28 mouse cellular contexts compared by ENCODE assay signal in genomic region chr3:83161542-83162231, GRCm38 (mm10). TPM values are rescaled to one million over a fixed set of nuclear protein-coding genes. Genes with fewer than 3 reads are reported as not detected.
A peak's percentile ranks its signal among the peaks of the same experiment; 100 is the strongest.
DNase-seq lines count a peak whose midpoint lies in the region; ATAC-seq and TF ChIP-seq lines count a peak whose summit lies in the region.
"Had no signal": no experiment of that assay in that cellular context is flagged by ENCODE, and none has a peak within 500 bp of the region (broad histone marks: within the 10 kb centered on the region; RNA-seq: fewer than 3 reads in every experiment).

No protein-coding gene starts in this region.

- ATAC-seq in forebrain, embryonic 15.5 days (replicated peaks): peak; percentile 46; the same call in 1 of the 2 replicates
- ATAC-seq in forebrain, postnatal 0 days: no peak
- peak; percentile 55; the same call in 1 of the 2 replicates for ATAC-seq in hindbrain, postnatal 0 days
- ATAC-seq in hindbrain, embryonic 16.5 days: no peak
- ATAC-seq in midbrain, embryonic 13.5 days: peak; percentile 89
- ATAC-seq in midbrain, embryonic 15.5 days (replicated peaks): peak; percentile 82
- ATAC-seq: intestine, embryonic 15.5 days; Patski had no signal

- H3K9ac ChIP-seq in forebrain, embryonic 15.5 days (replicated peaks): no peak overlapping the region
- H3K9ac ChIP-seq in forebrain, postnatal 0 days: no peak overlapping the region
- H3K9ac ChIP-seq in hindbrain, postnatal 0 days (replicated peaks; ENCODE audit: low read length): no peak overlapping the region
- no peak overlapping the region for H3K9ac ChIP-seq in hindbrain, embryonic 16.5 days (ENCODE audit: low read depth, low read length)
- H3K9ac ChIP-seq in midbrain, embryonic 13.5 days (replicated peaks): no peak overlapping the region
- no peak overlapping the region for H3K9ac ChIP-seq in midbrain, embryonic 15.5 days
- H3K9ac ChIP-seq: embryonic facial prominence, embryonic 12.5 days; heart, embryonic 15.5 days; hindbrain, embryonic 15.5 days; intestine, embryonic 15.5 days; limb, embryonic 12.5 days had no signal

- no peak for DNase-seq in forebrain, postnatal 0 days
- no peak for DNase-seq in hindbrain, postnatal 0 days (ENCODE audit: low spot score)
- no peak for DNase-seq in midbrain, embryonic 10.5 days (ENCODE audit: low spot score)
- DNase-seq in cerebellum, postnatal 14 days: no peak
- DNase-seq: adrenal gland, postnatal 10 days; cerebellum, adult 11 months; cerebellum, adult 9-10 months; embryo, embryonic 11 days; gastrocnemius, postnatal 10 days; kidney, adult 8-10 months; kidney, postnatal 14 days; lung, postnatal 4 days; right cerebral cortex, postnatal 14 days; thymus, postnatal 4 days had no signal

- TF ChIP-seq CTCF in forebrain, postnatal 0 days (IDR thresholded peaks at IDR 0.05; ENCODE audit: low read depth): no peak
- no peak for TF ChIP-seq CTCF in hindbrain, postnatal 0 days (IDR thresholded peaks at IDR 0.05; ENCODE audit: low read depth)

- H3K36me3 ChIP-seq in forebrain, embryonic 15.5 days: no peaks in the 10 kb centered on the region
- H3K36me3 ChIP-seq in forebrain, postnatal 0 days (ENCODE audit: insufficient read depth): no peaks in the 10 kb centered on the region
- H3K36me3 ChIP-seq in hindbrain, postnatal 0 days (ENCODE audit: insufficient read depth, low read length): no peaks in the 10 kb centered on the region
- no peaks in the 10 kb centered on the region for H3K36me3 ChIP-seq in hindbrain, embryonic 16.5 days (ENCODE audit: control insufficient read depth, insufficient read depth, low read length)
- H3K36me3 ChIP-seq in midbrain, embryonic 13.5 days: no peaks in the 10 kb centered on the region
- H3K36me3 ChIP-seq in midbrain, embryonic 10.5 days: no peaks in the 10 kb centered on the region
- H3K36me3 ChIP-seq in midbrain, embryonic 15.5 days (replicated peaks): no peaks in the 10 kb centered on the region
- H3K36me3 ChIP-seq: embryonic facial prominence, embryonic 12.5 days; heart, embryonic 10.5 days; heart, embryonic 15.5 days; hindbrain, embryonic 15.5 days; intestine, embryonic 15.5 days; limb, embryonic 12.5 days had no signal

- peaks cover 5% of the 10 kb centered on the region; the same call in 1 of the 2 replicates for H3K4me1 ChIP-seq in forebrain, embryonic 15.5 days
- peaks cover 7% of the 10 kb centered on the region; the same call in 1 of the 2 replicates for H3K4me1 ChIP-seq in forebrain, postnatal 0 days (ENCODE audit: insufficient read depth)
- H3K4me1 ChIP-seq in hindbrain, postnatal 0 days (ENCODE audit: insufficient read depth, low read length): no peaks in the 10 kb centered on the region
- no peaks in the 10 kb centered on the region; the same call in 1 of the 2 replicates for H3K4me1 ChIP-seq in hindbrain, embryonic 16.5 days (ENCODE audit: control insufficient read depth, insufficient read depth, low read depth, low read length)
- peaks cover 8% of the 10 kb centered on the region; the same call in 1 of the 2 replicates for H3K4me1 ChIP-seq in midbrain, embryonic 13.5 days (replicated peaks)
- peaks cover 7% of the 10 kb centered on the region for H3K4me1 ChIP-seq in midbrain, embryonic 10.5 days
- peaks cover 6% of the 10 kb centered on the region for H3K4me1 ChIP-seq in midbrain, embryonic 15.5 days
- H3K4me1 ChIP-seq: heart, embryonic 10.5 days; heart, embryonic 15.5 days; intestine, embryonic 15.5 days; megakaryocyte, embryonic 14.5 days had no signal

- H3K4me3 ChIP-seq in forebrain, embryonic 15.5 days: no peak overlapping the region
- H3K4me3 ChIP-seq in forebrain, postnatal 0 days (ENCODE audit: low read depth, low read length): no peak overlapping the region
- no peak overlapping the region for H3K4me3 ChIP-seq in hindbrain, postnatal 0 days (ENCODE audit: low read length)
- H3K4me3 ChIP-seq in hindbrain, embryonic 16.5 days (ENCODE audit: low read length): no peak overlapping the region
- H3K4me3 ChIP-seq in midbrain, embryonic 13.5 days (replicated peaks): no peak overlapping the region
- no peak overlapping the region for H3K4me3 ChIP-seq in midbrain, embryonic 10.5 days
- no peak overlapping the region for H3K4me3 ChIP-seq in midbrain, embryonic 15.5 days
- H3K4me3 ChIP-seq: embryonic facial prominence, embryonic 12.5 days; heart, embryonic 10.5 days; heart, embryonic 15.5 days; hindbrain, embryonic 15.5 days; intestine, embryonic 15.5 days; limb, embryonic 12.5 days; megakaryocyte, embryonic 14.5 days had no signal

- H3K27me3 ChIP-seq in forebrain, embryonic 15.5 days: no peaks in the 10 kb centered on the region
- H3K27me3 ChIP-seq in forebrain, postnatal 0 days (ENCODE audit: insufficient read depth, low read length): no peaks in the 10 kb centered on the region
- no peaks in the 10 kb centered on the region for H3K27me3 ChIP-seq in hindbrain, postnatal 0 days (ENCODE audit: insufficient read depth, low read length)
- H3K27me3 ChIP-seq in hindbrain, embryonic 16.5 days (replicated peaks; ENCODE audit: control insufficient read depth, insufficient read depth, low read length): no peaks in the 10 kb centered on the region
- no peaks in the 10 kb centered on the region for H3K27me3 ChIP-seq in midbrain, embryonic 13.5 days
- H3K27me3 ChIP-seq in midbrain, embryonic 10.5 days (ENCODE audit: low read depth, poor library complexity, severe bottlenecking): no peaks in the 10 kb centered on the region
- H3K27me3 ChIP-seq in midbrain, embryonic 15.5 days (replicated peaks): no peaks in the 10 kb centered on the region
- H3K27me3 ChIP-seq: embryonic facial prominence, embryonic 12.5 days; heart, embryonic 15.5 days; hindbrain, embryonic 15.5 days; intestine, embryonic 15.5 days; limb, embryonic 12.5 days; megakaryocyte, embryonic 14.5 days had no signal

- no peak overlapping the region for H3K4me2 ChIP-seq in forebrain, embryonic 15.5 days (replicated peaks)
- H3K4me2 ChIP-seq in forebrain, postnatal 0 days (ENCODE audit: low read depth): no peak overlapping the region
- H3K4me2 ChIP-seq in hindbrain, postnatal 0 days (ENCODE audit: low read depth, low read length): no peak overlapping the region
- H3K4me2 ChIP-seq in hindbrain, embryonic 16.5 days (ENCODE audit: low read length): no peak overlapping the region
- no peak overlapping the region for H3K4me2 ChIP-seq in midbrain, embryonic 13.5 days (replicated peaks)
- no peak overlapping the region for H3K4me2 ChIP-seq in midbrain, embryonic 15.5 days
- H3K4me2 ChIP-seq: embryonic facial prominence, embryonic 12.5 days; heart, embryonic 15.5 days; hindbrain, embryonic 15.5 days; intestine, embryonic 15.5 days; limb, embryonic 12.5 days; liver, embryonic 11.5 days had no signal

- no peak overlapping the region for H3K27ac ChIP-seq in forebrain, embryonic 15.5 days (replicated peaks)
- H3K27ac ChIP-seq in forebrain, postnatal 0 days (ENCODE audit: low read depth, low read length): no peak overlapping the region
- no peak overlapping the region for H3K27ac ChIP-seq in hindbrain, postnatal 0 days
- H3K27ac ChIP-seq in hindbrain, embryonic 16.5 days (ENCODE audit: low read depth, low read length): no peak overlapping the region
- H3K27ac ChIP-seq in midbrain, embryonic 13.5 days: peak overlapping the region; percentile 35; the same call in 1 of the 2 replicates
- H3K27ac ChIP-seq in midbrain, embryonic 10.5 days (replicated peaks): no peak overlapping the region
- H3K27ac ChIP-seq in midbrain, embryonic 15.5 days: peak overlapping the region; percentile 52; the same call in 1 of the 2 replicates
- H3K27ac ChIP-seq: embryonic facial prominence, embryonic 12.5 days; heart, embryonic 10.5 days; heart, embryonic 15.5 days; hindbrain, embryonic 15.5 days; intestine, embryonic 15.5 days; limb, embryonic 12.5 days had no signal

- WGBS in forebrain, embryonic 15.5 days: 27% methylated on average over 6 of the region's 6 CpGs
- 22% methylated on average over 6 of the region's 6 CpGs for WGBS in forebrain, postnatal 0 days
- WGBS in hindbrain, postnatal 0 days: 59% methylated on average over 6 of the region's 6 CpGs
- 56% methylated on average over 6 of the region's 6 CpGs for WGBS in hindbrain, embryonic 16.5 days
- WGBS in midbrain, embryonic 13.5 days: 36% methylated on average over 6 of the region's 6 CpGs
- 85% methylated on average over 6 of the region's 6 CpGs for WGBS in midbrain, embryonic 10.5 days
- whole genome bisulfite sequencing in midbrain, embryonic 15.5 days: 36% methylated on average over 6 of the region's 6 CpGs

- no peaks in the 10 kb centered on the region for H3K9me3 ChIP-seq in forebrain, embryonic 15.5 days
- no peaks in the 10 kb centered on the region for H3K9me3 ChIP-seq in forebrain, postnatal 0 days (ENCODE audit: low read length)
- H3K9me3 ChIP-seq in hindbrain, postnatal 0 days (ENCODE audit: low read length): no peaks in the 10 kb centered on the region
- H3K9me3 ChIP-seq in hindbrain, embryonic 16.5 days (ENCODE audit: control insufficient read depth, low read length): no peaks in the 10 kb centered on the region
- no peaks in the 10 kb centered on the region for H3K9me3 ChIP-seq in midbrain, embryonic 13.5 days
- no peaks in the 10 kb centered on the region for H3K9me3 ChIP-seq in midbrain, embryonic 10.5 days (replicated peaks)
- H3K9me3 ChIP-seq in midbrain, embryonic 15.5 days: no peaks in the 10 kb centered on the region
- H3K9me3 ChIP-seq: embryonic facial prominence, embryonic 12.5 days; heart, embryonic 10.5 days; heart, embryonic 15.5 days; hindbrain, embryonic 15.5 days; intestine, embryonic 15.5 days; limb, embryonic 12.5 days; megakaryocyte, embryonic 14.5 days had no signal

RNA-seq across cellular contexts. Expression of gene Dchs2, which starts 33.9 kb away (rescaled TPM):
- polyA plus RNA-seq in forebrain, embryonic 15.5 days (2015; fragmentation: Nextera tagmentation; extraction: Ambion mirVana): 0.42 and 0.52 TPM in 2 replicates
- total RNA-seq in forebrain, postnatal 0 days (2014; rRNA removed): 5.8 and 8.5 TPM in 2 replicates
- polyA plus RNA-seq in forebrain, postnatal 0 days (2015; fragmentation: Nextera tagmentation; extraction: Ambion mirVana): 0.29 and 0.48 TPM in 2 replicates
- 10.5 and 11.1 TPM in 2 replicates for total RNA-seq in hindbrain, postnatal 0 days (2014; rRNA removed)
- polyA plus RNA-seq in hindbrain, postnatal 0 days (2015; fragmentation: Nextera tagmentation; extraction: Ambion mirVana): 0.48 and 0.55 TPM in 2 replicates
- 0.89 and 0.92 TPM in 2 replicates for polyA plus RNA-seq in hindbrain, embryonic 16.5 days (2015; fragmentation: Nextera tagmentation; extraction: Ambion mirVana)
- polyA plus RNA-seq in midbrain, embryonic 13.5 days (2015; fragmentation: Nextera tagmentation; extraction: Ambion mirVana): 0.38 and 0.49 TPM in 2 replicates
- 0.15 and 0.17 TPM in 2 replicates for polyA plus RNA-seq in midbrain, embryonic 10.5 days (2016; fragmentation: Nextera tagmentation; extraction: Ambion mirVana)
- 0.83 and 0.92 TPM in 2 replicates for polyA plus RNA-seq in midbrain, embryonic 15.5 days (2015; fragmentation: Nextera tagmentation; extraction: Ambion mirVana)
- total RNA-seq: MEL had no signal

Comparison
In these comparisons a context has a peak if more than half of its experiments do, and no peak if none do; other contexts are left out.
1. ATAC-seq: peak in forebrain, embryonic 15.5 days (single experiment), hindbrain, postnatal 0 days (single experiment), midbrain, embryonic 13.5 days (single experiment) and midbrain, embryonic 15.5 days (single experiment); none in forebrain, postnatal 0 days (single experiment) and hindbrain, embryonic 16.5 days (single experiment).
2. H3K27ac ChIP-seq: peak in midbrain, embryonic 13.5 days (single experiment) and midbrain, embryonic 15.5 days (single experiment); none in forebrain, embryonic 15.5 days (single experiment), forebrain, postnatal 0 days (single experiment), hindbrain, postnatal 0 days (single experiment), hindbrain, embryonic 16.5 days (single experiment) and midbrain, embryonic 10.5 days (single experiment).